Mouse (Mus musculus) layer of hippocampus, adult 18-20 months (tissue): ENCODE data around the gene Ppp4r2. TPM values are rescaled to one million over a fixed set of nuclear protein-coding genes. Genes with fewer than 3 reads are reported as not detected.
"Not testable (repeated sequence)": the region's sequence is repeated elsewhere in the genome, so short reads cannot be mapped to it uniquely, and the experiment has no call there.

Source experiments
- DNase-seq, 2 experiments: peaks; one replicate each; pipeline ENCODE4 v3.0.0; 2022; ENCODE audit warnings: low spot score in 2 of 2
- total RNA-seq, 2 experiments: library from RNA; stranded (reverse); gene quantifications; 2 replicates each; pipeline ENCODE4 v1.2.3; 2021

Ppp4r2 gene
- total RNA-seq, 2 experiments from 2014 or later = 75.6 to 78.4 TPM

DNA sequence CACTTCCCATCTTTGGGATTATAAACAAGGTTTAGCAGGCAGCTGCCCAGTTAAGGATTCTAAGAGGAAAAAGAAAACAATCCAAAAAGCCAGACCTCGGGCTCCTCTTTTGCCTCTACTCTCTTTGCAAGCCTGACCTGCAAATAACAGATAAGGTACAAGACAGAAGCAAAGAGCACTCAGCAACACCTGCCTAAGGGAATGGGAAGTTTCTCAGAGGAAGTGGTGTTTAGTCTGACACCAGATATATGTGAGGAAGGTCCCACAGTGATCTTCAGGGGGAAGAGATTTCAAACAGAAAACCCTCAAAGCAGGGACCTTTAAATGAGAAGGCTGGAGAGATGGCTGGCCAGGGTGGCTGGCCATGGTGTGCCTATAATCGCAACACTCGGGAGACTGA lies 2.2 kb upstream of the Ppp4r2 start:
- DNase-seq = no peak

DNA sequence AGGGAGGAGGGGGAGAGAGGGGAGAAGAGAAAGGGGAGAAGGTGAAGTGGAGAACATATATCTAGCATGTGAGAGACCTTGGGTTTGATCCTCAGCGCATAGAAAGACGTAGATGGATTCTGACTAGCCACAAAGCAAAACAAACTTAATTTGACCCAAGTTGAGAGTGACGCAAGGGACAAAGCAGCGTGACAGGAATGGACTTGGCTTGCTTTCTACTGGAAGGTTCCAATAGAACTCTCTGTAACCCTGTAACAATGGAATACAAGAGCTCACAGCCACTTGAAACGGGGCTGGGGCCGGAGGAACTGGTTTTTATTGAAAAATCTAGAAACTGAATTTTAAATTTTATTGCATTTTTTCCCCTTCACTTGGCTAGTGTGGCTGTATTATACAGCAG lies 1.7 kb upstream of the Ppp4r2 start:
- no peak for DNase-seq

DNA sequence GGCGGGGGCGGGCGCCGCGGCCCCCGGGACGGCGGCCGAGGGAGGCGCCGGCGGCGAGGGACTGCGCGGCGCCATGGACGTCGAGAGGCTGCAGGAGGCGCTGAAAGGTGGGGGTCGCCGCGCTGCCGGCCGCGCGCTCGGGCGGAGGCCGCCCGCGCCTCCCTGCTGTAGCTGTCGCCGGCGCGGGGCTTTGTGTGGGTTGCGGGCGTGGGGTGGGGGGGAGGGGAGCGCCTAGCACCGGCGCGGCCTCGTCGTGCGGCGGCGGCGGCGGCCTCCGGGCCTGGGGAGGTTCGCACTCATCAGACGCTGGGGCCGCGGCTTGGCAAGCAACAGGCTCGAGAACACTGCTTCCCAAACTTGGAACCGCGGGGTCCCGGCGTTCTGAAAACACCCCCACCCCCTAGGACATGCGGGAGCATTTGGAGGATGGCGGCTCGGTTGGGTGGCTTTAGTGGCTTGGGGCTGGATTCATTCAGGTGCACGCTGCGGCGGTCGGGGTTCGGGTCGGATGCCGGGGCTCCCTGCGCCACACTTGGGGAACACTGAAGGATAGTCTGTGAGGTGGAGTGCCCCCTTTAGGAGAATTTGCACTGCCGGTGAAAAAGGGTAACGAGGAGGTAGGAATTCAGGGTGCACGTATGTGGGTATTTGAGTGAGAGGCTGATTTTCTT lies 524 bp downstream of the Ppp4r2 start:
- DNase-seq = peak; percentile 54 to 71

DNA sequence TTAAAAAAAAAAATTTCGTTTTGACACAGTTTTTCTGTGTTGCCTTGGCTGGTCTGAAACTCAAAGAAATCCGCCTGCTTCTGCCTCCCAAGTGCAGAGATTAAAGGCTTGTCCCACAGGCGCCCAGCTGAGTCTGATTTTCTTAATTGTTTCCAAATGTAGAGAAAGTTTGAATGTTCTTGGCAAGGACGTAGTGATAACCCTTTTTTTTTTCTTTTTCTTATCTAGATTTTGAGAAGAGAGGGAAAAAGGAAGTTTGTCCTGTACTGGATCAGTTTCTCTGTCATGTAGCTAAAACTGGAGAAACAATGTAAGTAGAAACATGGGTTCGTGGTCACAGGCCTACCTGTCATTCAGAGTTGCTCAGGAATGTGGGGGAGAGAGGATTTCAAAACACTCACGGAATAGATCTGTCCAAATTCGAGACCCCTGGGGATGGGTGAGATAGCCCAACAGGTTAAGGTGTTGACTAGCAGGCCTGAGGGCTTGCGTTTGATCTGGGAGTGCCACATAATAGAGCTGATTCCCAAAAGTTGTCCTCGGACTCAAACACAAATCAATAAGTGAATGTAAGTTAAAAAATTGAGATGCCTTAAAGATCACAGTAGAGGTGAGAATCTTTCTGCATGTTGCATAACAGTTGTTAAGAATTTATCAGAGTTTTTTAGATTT lies 1.2 kb downstream of the Ppp4r2 start:
- DNase-seq = no peak

DNA sequence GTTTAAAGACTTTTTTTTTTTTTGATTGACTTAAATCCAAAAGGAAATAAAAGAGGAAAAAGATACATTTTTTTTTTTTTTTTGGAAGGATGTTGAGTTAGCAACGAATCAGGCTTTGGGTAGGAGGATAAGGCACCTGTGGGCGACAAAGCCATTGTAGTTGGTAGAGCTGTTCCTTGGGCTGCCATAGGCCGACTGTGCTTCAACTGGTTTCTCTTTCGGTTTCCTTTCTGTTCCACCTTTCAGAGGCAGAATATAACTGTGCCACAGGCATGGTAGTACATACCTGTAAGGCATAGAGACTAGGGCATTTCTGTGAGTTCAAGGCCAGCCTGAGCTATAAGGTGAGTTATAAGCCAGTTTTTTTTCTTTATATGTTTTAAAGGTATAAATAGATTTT lies 11.6 kb downstream of the Ppp4r2 start:
- no peak for DNase-seq

DNA sequence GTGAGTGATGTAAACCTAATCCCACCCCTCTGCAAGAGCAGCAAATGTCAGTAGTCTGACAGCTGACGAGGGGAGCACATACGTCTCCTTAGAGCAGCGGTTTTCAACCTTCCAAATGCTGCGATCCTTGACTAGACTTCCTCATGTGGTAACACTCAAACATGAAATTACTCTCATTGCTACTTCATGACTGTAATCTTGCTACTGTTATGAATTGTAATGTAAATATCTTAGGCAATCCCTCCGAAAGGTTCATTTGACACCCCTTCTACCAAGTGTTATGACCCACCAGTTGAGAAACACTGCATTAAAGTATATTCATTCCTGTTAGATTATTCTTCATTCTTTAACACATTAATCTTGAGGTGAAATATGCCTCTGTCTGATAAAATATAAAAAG lies 13.8 kb downstream of the Ppp4r2 start:
- no peak for DNase-seq

DNA sequence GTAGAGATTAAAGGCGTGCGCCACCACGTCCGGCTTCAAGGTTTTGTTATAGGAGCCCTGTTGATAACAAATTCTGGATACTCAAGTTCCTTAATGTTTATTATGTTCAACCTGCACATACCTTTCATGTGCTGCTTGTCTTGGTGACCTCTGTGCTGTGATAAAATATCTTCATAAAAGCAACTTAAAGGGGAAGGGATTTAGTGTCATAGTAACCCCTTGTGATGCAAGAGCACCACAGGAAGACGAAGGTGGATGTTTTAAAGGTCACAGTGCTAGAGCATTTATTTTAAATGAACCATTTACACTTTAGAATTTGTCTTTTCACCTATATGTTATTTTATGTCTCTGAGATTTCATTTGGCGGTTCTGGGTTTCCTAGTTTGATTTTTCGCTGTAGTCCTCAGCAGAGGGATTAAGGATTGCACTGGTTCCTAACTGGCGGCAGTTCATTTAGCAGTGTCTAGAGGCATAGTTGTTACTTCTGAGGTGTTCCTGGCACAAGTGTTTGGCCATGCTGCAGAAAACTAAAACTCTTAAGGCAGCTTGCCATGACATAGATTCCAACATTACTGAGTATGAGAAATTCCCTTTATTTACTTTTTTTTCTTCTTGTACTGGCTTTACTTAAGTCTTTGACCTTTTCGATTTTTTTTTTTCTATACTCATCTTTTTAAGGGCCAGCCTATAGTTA lies 15.4 kb downstream of the Ppp4r2 start:
- DNase-seq = no peak

DNA sequence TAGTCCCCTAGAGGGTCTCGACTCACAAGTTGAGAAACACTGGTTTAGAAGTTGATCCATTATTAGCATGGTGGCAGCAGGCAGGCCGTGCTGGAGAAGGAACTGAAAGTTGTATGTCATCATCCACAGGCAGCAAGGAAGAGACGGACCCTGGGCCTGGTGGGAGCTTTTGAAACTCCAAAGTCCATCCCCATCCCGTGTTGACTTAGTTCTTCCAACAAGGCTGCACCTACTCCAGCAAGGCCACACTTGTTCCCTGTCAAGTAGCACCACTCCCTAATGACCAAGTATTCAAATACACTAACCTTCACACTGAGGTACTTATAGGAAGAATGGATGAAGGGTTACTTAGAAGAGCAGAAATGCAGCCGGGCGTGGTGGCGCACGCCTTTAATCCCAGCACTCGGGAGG lies 17.3 kb downstream of the Ppp4r2 start:
- DNase-seq = no peak

DNA sequence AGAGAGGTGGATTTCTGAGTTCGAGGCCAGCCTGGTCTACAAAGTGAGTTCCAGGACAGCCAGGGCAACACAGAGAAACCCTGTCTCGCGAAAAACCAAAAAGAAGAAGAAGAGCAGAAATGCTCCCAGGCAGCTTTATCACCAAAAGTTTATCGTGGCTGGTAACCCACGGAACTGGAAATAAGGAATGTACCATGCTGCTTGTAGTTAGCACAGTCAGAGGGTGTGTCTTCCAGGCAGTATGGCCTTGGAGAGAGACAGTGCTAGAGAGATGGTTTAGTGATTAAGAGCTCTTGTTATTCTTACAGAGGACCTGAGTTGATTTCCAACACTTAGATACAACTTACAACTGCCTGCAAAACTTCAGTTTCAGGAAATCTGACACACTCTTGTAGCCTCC lies 17.7 kb downstream of the Ppp4r2 start:
- no peak for DNase-seq

DNA sequence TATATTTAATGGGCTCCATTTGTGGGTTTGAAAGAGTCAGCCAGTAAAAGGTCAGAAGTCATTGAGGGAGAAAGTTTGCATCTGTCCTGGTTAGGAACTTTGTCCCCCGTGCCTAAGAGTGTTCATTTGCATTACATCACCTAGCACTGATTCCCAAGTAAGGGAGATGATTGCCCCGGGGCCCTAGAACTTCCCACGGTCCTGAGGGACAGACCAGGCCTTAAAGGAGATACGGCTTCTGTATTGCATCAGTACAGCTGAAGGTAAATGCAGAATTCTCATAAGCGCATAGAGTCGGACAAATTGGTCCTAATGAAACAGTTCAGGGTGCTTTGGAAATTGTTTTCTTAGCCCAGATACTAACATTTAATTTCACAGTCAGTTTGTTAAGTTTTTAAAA lies 31.9 kb downstream of the Ppp4r2 start:
- no peak for DNase-seq

DNA sequence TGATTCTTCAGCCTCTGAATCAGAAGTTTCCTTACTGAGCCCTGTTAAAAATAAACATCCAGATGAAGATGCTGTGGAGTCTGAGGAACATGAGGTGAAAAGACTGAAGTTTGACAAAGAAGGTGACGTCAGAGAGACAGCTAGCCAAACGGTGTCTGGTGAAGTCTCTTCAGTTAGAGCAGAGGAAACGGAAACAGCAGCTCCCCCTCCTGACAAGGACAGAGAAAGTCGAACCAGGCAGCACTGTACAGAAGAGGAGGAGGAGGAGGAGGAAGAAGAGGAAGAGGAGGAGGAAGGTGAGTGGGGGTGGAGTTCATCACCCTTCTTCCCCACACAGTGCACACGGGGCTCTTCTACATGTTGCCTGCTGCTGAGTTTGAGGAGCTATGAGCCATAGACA lies 32.4 kb downstream of the Ppp4r2 start:
- not testable (repeated sequence) for DNase-seq

DNA sequence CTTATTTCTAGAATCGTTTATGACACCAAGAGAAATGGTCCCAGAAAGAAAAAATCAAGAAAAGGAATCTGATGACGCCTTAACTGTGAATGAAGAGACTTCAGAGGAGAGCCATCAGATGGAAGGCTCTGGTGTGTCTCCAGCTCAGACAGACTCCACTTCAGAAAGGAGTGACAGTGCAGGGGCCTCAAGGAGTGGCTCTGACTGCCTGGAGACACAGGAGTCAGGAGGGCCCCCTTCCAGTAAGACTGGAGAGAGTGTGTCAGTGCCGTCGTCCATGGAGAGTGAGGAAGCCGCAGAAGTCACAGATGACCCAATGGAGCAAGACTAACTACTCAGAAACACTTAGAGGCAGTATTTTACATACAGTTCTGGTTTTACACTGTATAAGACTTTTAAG lies 32.8 kb downstream of the Ppp4r2 start:
- not testable (repeated sequence) for DNase-seq

DNA sequence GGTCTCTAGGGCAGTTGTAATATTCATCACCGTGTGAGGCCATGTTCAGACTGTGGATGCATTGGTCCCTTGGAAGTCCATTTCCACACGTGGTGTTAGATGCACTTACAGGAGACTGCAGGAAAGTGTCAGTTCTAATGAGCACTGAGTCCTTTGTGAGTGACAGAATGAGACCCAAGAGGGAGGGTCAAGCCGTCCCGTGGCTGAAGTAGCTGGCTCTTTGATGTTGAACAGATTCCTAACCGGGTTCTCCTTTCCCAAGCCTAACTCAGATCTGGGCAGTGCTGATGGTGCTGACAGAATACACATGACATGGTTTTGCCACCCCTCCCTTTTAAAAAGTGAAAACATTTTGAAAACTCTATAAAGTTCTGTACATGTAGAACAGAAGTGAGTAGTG lies 35.4 kb downstream of the Ppp4r2 start:
- no peak for DNase-seq

DNA sequence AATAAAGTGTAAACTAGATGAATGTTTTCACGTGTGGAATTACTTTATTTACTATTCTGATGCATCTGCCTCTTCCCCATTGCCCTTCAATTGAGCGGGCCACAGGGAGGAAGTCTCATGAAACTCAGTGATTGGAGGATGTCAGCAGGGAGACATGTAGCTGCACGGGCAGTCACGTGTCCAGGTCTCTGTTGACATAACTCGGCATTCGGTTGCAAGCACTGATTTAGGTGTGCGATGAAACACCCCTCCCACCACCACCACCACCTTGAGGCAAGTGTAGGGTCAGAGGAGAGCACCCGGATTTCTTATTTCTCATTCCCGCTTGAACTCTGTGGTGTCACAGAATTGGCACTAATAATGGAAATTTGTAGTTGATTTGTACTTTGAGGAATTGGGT lies 36.5 kb downstream of the Ppp4r2 start:
- no peak for DNase-seq

DNA sequence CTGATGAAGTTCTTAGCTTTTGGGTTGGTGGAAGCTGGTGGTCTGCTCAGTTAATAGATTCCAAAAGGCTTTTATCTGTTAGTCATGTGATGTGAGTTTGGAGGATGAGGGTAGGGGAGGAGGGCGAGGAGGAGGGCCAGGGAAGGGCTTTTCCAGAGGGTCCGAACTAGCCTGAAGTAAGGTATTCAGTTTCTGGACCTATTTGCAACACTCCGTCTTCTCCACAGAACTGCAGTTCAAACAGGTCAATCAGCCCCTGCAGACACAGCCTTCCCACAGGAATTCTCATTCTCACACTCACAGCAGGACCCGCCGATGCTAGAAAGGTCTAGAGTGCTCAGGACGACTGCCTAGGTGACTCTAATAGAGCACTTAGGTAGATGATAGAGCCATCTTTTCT lies 39.8 kb downstream of the Ppp4r2 start:
- DNase-seq = no peak

DNA sequence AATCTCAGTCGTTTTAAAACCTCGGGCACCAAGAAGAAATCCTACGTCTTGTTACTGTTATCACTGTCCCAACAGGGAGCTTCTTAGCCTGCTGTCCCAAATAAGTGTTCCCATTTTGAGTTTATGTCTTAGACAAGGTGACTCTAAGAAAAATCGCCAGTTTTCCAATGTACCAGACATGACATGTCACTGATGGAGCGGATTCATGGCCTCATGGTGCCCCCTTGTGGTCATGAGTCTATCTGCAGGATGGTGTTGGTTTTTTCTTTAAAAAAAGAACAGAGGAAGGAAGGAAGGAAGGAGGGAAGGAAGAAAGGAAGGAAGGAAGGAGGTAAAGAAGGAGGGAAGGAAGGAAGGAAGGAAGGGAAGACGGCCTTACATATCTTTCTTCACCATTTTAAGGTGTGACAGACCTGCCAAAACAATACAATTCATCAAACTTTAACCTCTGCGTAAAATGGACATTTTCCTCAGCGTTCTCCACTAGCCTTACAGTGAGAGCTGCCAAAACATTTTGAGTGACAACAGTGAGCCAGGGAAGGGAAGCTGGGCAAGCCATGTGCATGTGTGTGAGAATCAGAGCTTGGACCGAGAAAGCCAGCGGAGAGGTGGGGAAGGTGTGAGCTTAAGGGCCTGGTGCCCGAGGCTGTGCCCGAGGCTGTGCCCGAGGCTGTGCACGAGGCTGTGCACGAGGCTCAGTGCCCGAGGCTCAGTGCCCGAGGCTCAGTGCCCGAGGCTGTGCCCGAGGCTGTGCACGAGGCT lies 42.6 kb downstream of the Ppp4r2 start:
- DNase-seq = peak; percentile 54 to 78

DNA sequence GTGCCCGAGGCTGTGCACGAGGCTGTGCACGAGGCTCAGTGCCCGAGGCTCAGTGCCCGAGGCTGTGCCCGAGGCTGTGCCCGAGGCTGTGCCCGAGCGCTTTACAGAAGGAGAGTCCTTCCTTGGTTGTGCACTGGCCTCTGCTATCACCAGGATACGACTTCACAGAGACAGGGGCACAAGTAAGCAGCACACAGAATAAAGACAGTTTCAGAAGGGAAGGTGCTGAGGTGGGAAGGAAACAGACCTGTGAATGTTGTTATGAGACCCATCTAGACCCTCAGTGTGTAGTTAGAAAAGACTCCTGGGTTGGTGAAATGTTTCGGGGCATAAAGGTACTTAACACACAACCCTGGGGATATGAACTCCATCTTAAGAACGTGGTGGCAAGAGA lies 43.2 kb downstream of the Ppp4r2 start:
- DNase-seq = no peak

DNA sequence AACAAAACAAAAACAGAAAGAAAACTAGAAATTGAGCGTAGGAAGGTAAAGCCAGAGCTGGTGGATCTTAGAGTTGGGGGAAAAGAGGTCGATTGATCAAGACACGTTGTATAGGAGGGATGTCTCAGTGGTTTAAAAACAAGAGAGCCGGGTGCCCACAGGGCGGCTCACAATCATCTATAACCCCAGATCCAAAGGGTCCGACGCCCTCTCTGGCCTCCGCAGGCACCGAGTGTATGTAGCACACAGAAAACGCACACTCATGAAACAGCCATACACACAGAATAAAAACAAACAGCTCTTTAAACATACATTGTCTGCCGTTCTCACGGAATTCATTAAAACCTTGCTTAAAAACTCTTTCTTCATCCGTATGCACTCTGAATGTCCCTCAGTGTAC lies 45.1 kb downstream of the Ppp4r2 start:
- no peak for DNase-seq

DNA sequence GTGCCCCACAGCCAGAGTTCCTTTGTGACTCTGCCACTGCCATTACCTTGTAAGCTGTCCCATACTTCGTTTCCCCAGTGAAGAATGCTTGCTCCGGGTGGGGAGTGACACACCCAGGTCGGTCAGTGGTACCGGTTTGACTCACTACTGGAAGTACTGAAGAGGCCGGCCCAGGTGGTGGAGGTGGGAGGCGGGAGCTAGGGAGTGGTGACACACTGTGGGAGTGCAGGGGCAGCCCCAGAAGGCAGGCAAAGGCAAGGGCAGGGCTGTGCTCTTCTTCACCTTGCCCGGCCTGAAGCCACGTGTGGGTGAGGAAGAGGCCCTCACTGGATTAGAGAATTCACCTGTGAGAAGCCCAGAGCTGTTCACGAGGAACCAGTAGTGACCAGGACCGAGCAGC lies 46.2 kb downstream of the Ppp4r2 start:
- DNase-seq = no peak

DNA sequence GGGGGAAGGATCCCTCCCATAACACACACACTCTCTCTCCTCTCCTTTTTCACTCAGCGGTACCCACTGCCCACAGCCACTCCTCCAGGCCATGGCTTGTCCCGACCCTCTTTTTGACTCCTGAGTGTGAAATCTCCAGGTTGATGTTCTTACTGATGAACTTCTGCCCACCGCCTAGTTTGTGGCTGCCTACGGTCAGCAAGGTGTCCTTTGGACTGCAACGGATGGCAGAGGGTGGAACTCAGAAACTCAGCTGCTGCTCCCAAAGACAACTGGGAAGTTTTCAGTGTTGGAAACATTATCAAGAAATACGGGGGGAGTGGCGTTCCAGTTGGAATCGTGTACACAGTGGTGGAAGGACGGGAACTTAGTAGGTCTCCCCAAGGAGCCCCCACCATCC lies 48.2 kb downstream of the Ppp4r2 start:
- DNase-seq = no peak

DNA sequence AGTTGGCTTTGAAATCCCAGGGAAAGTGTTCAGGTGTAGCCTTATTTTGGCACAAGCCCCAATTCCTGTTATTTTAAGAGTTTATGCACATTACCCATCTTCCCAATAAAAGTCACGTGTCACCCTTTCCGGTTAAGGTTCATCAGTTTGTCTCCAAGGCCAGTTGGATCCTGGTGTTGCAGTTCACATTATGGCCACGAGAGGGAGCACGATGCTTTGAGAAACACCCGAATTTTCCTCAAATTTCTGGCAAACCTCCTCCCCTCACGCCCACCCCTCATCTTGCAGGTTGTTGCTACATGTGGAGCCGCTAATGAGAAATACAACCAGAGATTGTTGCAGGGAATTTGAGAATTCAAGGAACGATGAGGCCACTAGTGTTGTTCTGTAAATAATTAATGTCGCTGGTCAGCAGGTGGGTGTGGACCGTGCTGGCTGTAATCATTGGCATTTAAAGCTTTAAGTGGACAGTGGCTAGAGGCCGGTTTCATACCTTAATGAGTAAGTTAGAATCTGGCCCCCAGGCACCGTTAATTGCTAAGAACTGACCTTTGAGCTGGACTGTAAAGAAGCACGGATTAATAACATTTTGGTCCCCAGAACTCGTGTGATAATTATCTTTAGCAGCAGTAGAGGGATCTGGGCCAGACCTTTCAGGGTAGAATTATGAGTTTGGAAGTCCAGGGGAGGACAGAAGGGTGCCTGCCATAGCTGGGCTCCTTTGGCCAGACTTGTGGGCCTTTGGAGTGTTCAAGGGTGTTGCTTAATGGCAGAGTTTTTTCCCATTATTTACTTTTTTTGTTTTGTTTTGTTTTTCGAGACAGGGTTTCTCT lies 49.2 kb downstream of the Ppp4r2 start:
- DNase-seq = peak; percentile 34 to 86
